Mouse (Mus musculus): ENCODE data around the gene Mis18a.

GRCm38 (mm10) chr16:90678820-90679219 lies 48.4 kb downstream of the Mis18a start:
- peak; percentile 53 for TF ChIP-seq CTCF (IDR thresholded peaks at IDR 0.05; ENCODE audit: low read depth)
- TF ChIP-seq EP300 (IDR thresholded peaks at IDR 0.05; ENCODE audit: low read depth) = no peak
